Mouse (Mus musculus) bone marrow, adult 2 months (tissue): ENCODE results near the gene Rpa1.

ENCODE experiments used
- CTCF ChIP-seq: fragments of 200-500 bp; IDR thresholded peaks from 2 replicates; pipeline ENCODE4 v1.5.1; 2011; ENCODE audit warnings: low read length, control low read depth; ENCODE audit not compliant: control insufficient read depth, insufficient read depth
- POLR2A ChIP-seq: fragments of 200-500 bp; IDR thresholded peaks from 2 replicates; pipeline ENCODE4 v1.6.1; 2011; ENCODE audit warnings: low read depth, mild to moderate bottlenecking, control low read depth, low read length, borderline replicate concordance; ENCODE audit not compliant: control insufficient read depth

GRCm38 (mm10) chr11:75292281-75292680, 55.8 kb downstream of the Rpa1 start:
- no peak for TF ChIP-seq CTCF
- TF ChIP-seq POLR2A, result no peak
